Mouse (Mus musculus) forelimb bud, embryonic 11.5 days (tissue): Measurements from ENCODE around the gene Gstm2.
A peak's percentile ranks its signal among the peaks of the same experiment; 100 is the strongest.
"Not testable (repeated sequence)": the region's sequence is repeated elsewhere in the genome, so short reads cannot be mapped to it uniquely, and the experiment has no call there.

ENCODE experiments used
- DNase-seq: peaks from one replicate; pipeline ENCODE4 v3.0.0-alpha.2; 2012; ENCODE audit warnings: low read depth, low spot score

The Gstm2 gene

GRCm38 (mm10) chr3:107986041-107986562, at the start of gene Gstm2:
Gene Gstm2 (minus strand): TSS chr3:107986453.
- peak; percentile 49 for DNase-seq

- no peak for DNase-seq
Observed at GRCm38 (mm10) chr3:108033156-108033555, 46.9 kb upstream of the Gstm2 start.

- no peak for DNase-seq
Observed at GRCm38 (mm10) chr3:108032113-108032512, 45.9 kb upstream of the Gstm2 start.

- no peak for DNase-seq
Observed at GRCm38 (mm10) chr3:108028641-108029365, 42.5 kb upstream of the Gstm2 start.

- DNase-seq, result no peak
Observed at GRCm38 (mm10) chr3:108026597-108026996, 40.3 kb upstream of the Gstm2 start.

- no peak for DNase-seq
Observed at GRCm38 (mm10) chr3:108026049-108026448, 39.8 kb upstream of the Gstm2 start.

- DNase-seq, result no peak
Observed at GRCm38 (mm10) chr3:108025318-108025717, 39.1 kb upstream of the Gstm2 start.

GRCm38 (mm10) chr3:108022650-108023049, 36.4 kb upstream of the Gstm2 start:
- DNase-seq, result no peak

- DNase-seq, result not testable (repeated sequence)
Observed at GRCm38 (mm10) chr3:108020351-108021022, 34.2 kb upstream of the Gstm2 start.

- DNase-seq, result not testable (repeated sequence)
Observed at GRCm38 (mm10) chr3:108019226-108019625, 33.0 kb upstream of the Gstm2 start.

- no peak for DNase-seq
Observed at GRCm38 (mm10) chr3:108018190-108018820, 32.1 kb upstream of the Gstm2 start.

- DNase-seq, result peak; percentile 97
Observed at GRCm38 (mm10) chr3:108017473-108018189, 31.4 kb upstream of the Gstm2 start, which contains the start of gene Gstm1. Gene Gstm1 (minus strand): TSS chr3:108017973.

GRCm38 (mm10) chr3:108016468-108016867, 30.2 kb upstream of the Gstm2 start:
- not testable (repeated sequence) for DNase-seq

- DNase-seq, result no peak
Observed at GRCm38 (mm10) chr3:108014974-108015346, 28.7 kb upstream of the Gstm2 start.

- DNase-seq, result no peak
Observed at GRCm38 (mm10) chr3:108014098-108014973, 28.1 kb upstream of the Gstm2 start.

GRCm38 (mm10) chr3:108013331-108013871, 27.1 kb upstream of the Gstm2 start:
- DNase-seq, result no peak

GRCm38 (mm10) chr3:108011558-108011957, 25.3 kb upstream of the Gstm2 start:
- no peak for DNase-seq

GRCm38 (mm10) chr3:108010286-108010685, 24.0 kb upstream of the Gstm2 start:
- DNase-seq, result no peak

GRCm38 (mm10) chr3:108002021-108002420, 15.8 kb upstream of the Gstm2 start:
- DNase-seq, result no peak

- no peak for DNase-seq
Observed at GRCm38 (mm10) chr3:107999491-107999890, 13.2 kb upstream of the Gstm2 start.
